Mouse (Mus musculus): ENCODE results near the gene Gm20388.
A peak's percentile ranks its signal among the peaks of the same experiment; 100 is the strongest.

Gm20388 gene

GRCm38 (mm10) chr8:121468083-121469071 is 1557.7 kb downstream of the Gm20388 start:
- no peak for DNase-seq (ENCODE audit: low spot score)

- DNase-seq (ENCODE audit: low spot score), result no peak
Measured at GRCm38 (mm10) chr8:121474161-121474897, 1563.7 kb downstream of the Gm20388 start.

- no peak for DNase-seq (ENCODE audit: low spot score)
Measured at GRCm38 (mm10) chr8:121474898-121475284, 1564.2 kb downstream of the Gm20388 start.

GRCm38 (mm10) chr8:121477851-121478547 is 1567.4 kb downstream of the Gm20388 start:
- DNase-seq (ENCODE audit: low spot score), result no peak

GRCm38 (mm10) chr8:121479144-121479543 is 1568.5 kb downstream of the Gm20388 start:
- no peak for DNase-seq (ENCODE audit: low spot score)

- DNase-seq (ENCODE audit: low spot score), result no peak
Measured at GRCm38 (mm10) chr8:121480411-121481031, 1569.9 kb downstream of the Gm20388 start.

- no peak for DNase-seq (ENCODE audit: low spot score)
Measured at GRCm38 (mm10) chr8:121484072-121484782, 1573.6 kb downstream of the Gm20388 start.

GRCm38 (mm10) chr8:121491633-121492032 is 1581.0 kb downstream of the Gm20388 start:
- DNase-seq (ENCODE audit: low spot score), result no peak

GRCm38 (mm10) chr8:121497621-121498020 is 1587.0 kb downstream of the Gm20388 start:
- no peak for DNase-seq (ENCODE audit: low spot score)

- DNase-seq (ENCODE audit: low spot score), result no peak
Measured at GRCm38 (mm10) chr8:121511751-121512150, 1601.1 kb downstream of the Gm20388 start.

GRCm38 (mm10) chr8:121513429-121513828 is 1602.8 kb downstream of the Gm20388 start:
- peak; percentile 32 for DNase-seq (ENCODE audit: low spot score)

- no peak for DNase-seq (ENCODE audit: low spot score)
Measured at GRCm38 (mm10) chr8:121525111-121525818, 1614.6 kb downstream of the Gm20388 start.

GRCm38 (mm10) chr8:121526811-121527550 is 1616.3 kb downstream of the Gm20388 start:
- no peak for DNase-seq (ENCODE audit: low spot score)

GRCm38 (mm10) chr8:121527751-121528150 is 1617.1 kb downstream of the Gm20388 start:
- no peak for DNase-seq (ENCODE audit: low spot score)

- no peak for DNase-seq (ENCODE audit: low spot score)
Measured at GRCm38 (mm10) chr8:121528790-121529189, 1618.1 kb downstream of the Gm20388 start.

GRCm38 (mm10) chr8:121530639-121531038 is 1620.0 kb downstream of the Gm20388 start:
- no peak for DNase-seq (ENCODE audit: low spot score)

- no peak for DNase-seq (ENCODE audit: low spot score)
Measured at GRCm38 (mm10) chr8:121532381-121532780, 1621.7 kb downstream of the Gm20388 start.

GRCm38 (mm10) chr8:121541862-121542261 is 1631.2 kb downstream of the Gm20388 start:
- DNase-seq (ENCODE audit: low spot score), result no peak

GRCm38 (mm10) chr8:121542901-121543300 is 1632.3 kb downstream of the Gm20388 start:
- DNase-seq (ENCODE audit: low spot score), result no peak

Data from T-cell, adult 2 months (primary cell).